Mouse (Mus musculus) bone marrow, adult 2 months (tissue): ENCODE data around the gene Rpap3.

Experiments used
- CTCF ChIP-seq: fragments of 200-500 bp; IDR thresholded peaks from 2 replicates; pipeline ENCODE4 v1.5.1; 2011; ENCODE audit warnings: low read length, control low read depth; ENCODE audit not compliant: control insufficient read depth, insufficient read depth
- POLR2A ChIP-seq: fragments of 200-500 bp; IDR thresholded peaks from 2 replicates; pipeline ENCODE4 v1.6.1; 2011; ENCODE audit warnings: low read depth, mild to moderate bottlenecking, control low read depth, low read length, borderline replicate concordance; ENCODE audit not compliant: control insufficient read depth

- TF ChIP-seq POLR2A (no peak), CTCF (no peak)
These were observed 39.2 kb downstream of the Rpap3 start for GRCm38 (mm10) chr15:97666457-97666770.
